Mouse (Mus musculus) embryonic facial prominence, embryonic 14.5 days (tissue): Measurements from ENCODE around the gene Dhrs3. TPM values are rescaled to one million over a fixed set of nuclear protein-coding genes. Genes with fewer than 3 reads are reported as not detected.

Experiments
- ATAC-seq: fragments of 200-750 bp; cut with Nextera tagmentation; 2 replicates; pipeline ENCODE4 v1.8.0; 2017; ENCODE audit warnings: low read depth, moderate number of reproducible peaks, moderate TSS enrichment
- DNase-seq: peaks from one replicate; pipeline ENCODE4 v3.0.0-alpha.2; 2015; ENCODE audit warnings: low spot score
- H3K27ac ChIP-seq: fragments of 300-500 bp; sonication (generic); replicated peaks from 2 replicates; pipeline ENCODE4 v1.5.1; 2014; ENCODE audit warnings: low read depth, mild to moderate bottlenecking, low read length, moderate library complexity
- H3K27me3 ChIP-seq: fragments of 300-500 bp; sonication (generic); replicated peaks from 2 replicates; pipeline ENCODE4 v1.6.1; 2014; ENCODE audit warnings: low read length; ENCODE audit not compliant: control insufficient read depth, insufficient read depth
- H3K36me3 ChIP-seq: fragments of 300-500 bp; sonication (generic); 2 replicates; pipeline ENCODE4 v1.6.1; 2014; ENCODE audit warnings: low read length, mixed read lengths; ENCODE audit not compliant: control insufficient read depth, insufficient read depth
- H3K4me1 ChIP-seq: fragments of 300-500 bp; sonication (generic); 2 replicates; pipeline ENCODE4 v1.6.1; 2014; ENCODE audit warnings: antibody characterized with exemption, low read length; ENCODE audit not compliant: control insufficient read depth, insufficient read depth
- H3K4me2 ChIP-seq: fragments of 300-500 bp; sonication (generic); 2 replicates; pipeline ENCODE4 v1.6.1; 2014; ENCODE audit warnings: low read depth, mild to moderate bottlenecking, low read length, moderate library complexity, mixed read lengths
- H3K4me3 ChIP-seq: fragments of 300-500 bp; sonication (generic); 2 replicates; pipeline ENCODE4 v1.5.1; 2014; ENCODE audit warnings: low read depth, mild to moderate bottlenecking, low read length
- H3K9ac ChIP-seq: fragments of 300-500 bp; sonication (generic); 2 replicates; pipeline ENCODE4 v1.6.1; 2014; ENCODE audit warnings: low read depth, mild to moderate bottlenecking, low read length, moderate library complexity, mixed read lengths
- H3K9me3 ChIP-seq: fragments of 300-500 bp; sonication (generic); 2 replicates; pipeline ENCODE4 v1.6.1; 2016; ENCODE audit warnings: low read length; ENCODE audit not compliant: control insufficient read depth
- WGBS: fragments of 180-500 bp; shearing (Covaris S2); extraction: QIAGEN DNeasy Blood & Tissue Kit; methylation state at CpG from one replicate; pipeline ENCODE4 v1.1.7; 2014; 5-methylcytosine and 5-hydroxymethylcytosine counted together
- polyA plus RNA-seq: library from polyadenylated mRNA; unstranded; fragments of >200 nt; fragmentation: Nextera tagmentation; extraction: Ambion mirVana; gene quantifications from 2 replicates; pipeline ENCODE4 v1.2.1, GENCODE M21; 2014

Gene Dhrs3
- polyA plus RNA-seq, 1 experiment from 2014 or later: 67.4 TPM

- DNase-seq: peak; percentile 44
- ATAC-seq: no peak
- peak overlapping the region; percentile 64 for H3K4me3 ChIP-seq
- peaks cover 32% of the 10 kb centered on the region for H3K4me1 ChIP-seq
- peak overlapping the region; percentile 76 for H3K9ac ChIP-seq
- WGBS: under 1% methylated on average over 39 of the region's 44 CpGs
- peak overlapping the region; percentile 80 for H3K27ac ChIP-seq
- peaks cover 5% of the 10 kb centered on the region; the same call in 1 of the 2 replicates for H3K36me3 ChIP-seq
- H3K9me3 ChIP-seq: no peaks in the 10 kb centered on the region
- peak overlapping the region; percentile 97 for H3K4me2 ChIP-seq
- no peaks in the 10 kb centered on the region; the same call in 1 of the 2 replicates for H3K27me3 ChIP-seq
These were observed 1.2 kb downstream of the Dhrs3 start for GRCm38 (mm10) chr4:144893561-144894486.

DNA sequence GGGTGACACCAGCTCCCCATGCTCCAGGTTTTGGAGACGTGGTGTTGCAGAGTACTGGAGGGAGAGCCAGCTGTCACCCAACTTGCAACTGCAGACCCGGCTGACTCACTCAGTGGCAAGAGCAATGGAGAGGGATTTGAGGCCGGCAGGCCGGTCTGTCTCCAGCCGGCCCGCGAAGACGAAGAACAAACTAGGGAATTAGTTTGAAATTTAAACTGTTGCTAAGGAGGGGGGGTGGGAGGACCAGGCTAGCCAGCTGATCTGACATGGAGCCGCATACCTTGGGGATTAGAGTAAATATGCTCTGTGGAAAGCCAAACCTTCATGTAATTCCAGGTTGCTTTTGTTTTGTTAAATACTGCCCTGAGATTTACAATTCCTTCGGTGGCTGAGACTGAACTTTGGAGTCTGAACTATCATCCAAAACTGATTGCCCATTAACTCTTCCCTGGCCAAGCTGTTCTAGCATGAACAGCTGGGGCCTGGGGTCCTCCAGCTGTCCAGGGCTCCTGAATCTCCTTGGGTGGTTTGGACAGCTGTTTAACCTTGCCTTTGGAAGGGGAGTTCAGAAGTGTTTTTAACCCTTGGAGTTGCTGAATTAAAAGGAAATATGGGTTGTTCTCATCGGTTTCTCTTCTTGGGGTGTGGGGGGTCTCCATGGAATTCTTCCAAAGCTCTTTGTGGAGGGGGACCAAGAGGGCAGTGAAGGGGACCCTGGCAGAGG lies 2.0 kb downstream of the Dhrs3 start:
- H3K27ac ChIP-seq: peak overlapping the region; percentile 80
- peak overlapping the region; percentile 76 for H3K9ac ChIP-seq
- H3K4me3 ChIP-seq: peak overlapping the region; percentile 64
- H3K27me3 ChIP-seq: no peaks in the 10 kb centered on the region; the same call in 1 of the 2 replicates
- DNase-seq: peak; percentile 85
- no peaks in the 10 kb centered on the region for H3K9me3 ChIP-seq
- peak overlapping the region; percentile 97 for H3K4me2 ChIP-seq
- peaks cover 32% of the 10 kb centered on the region for H3K4me1 ChIP-seq
- peaks cover 9% of the 10 kb centered on the region; the same call in 1 of the 2 replicates for H3K36me3 ChIP-seq
- peak; percentile 48 for ATAC-seq
- 5% methylated on average over 11 of the region's 11 CpGs for WGBS

GRCm38 (mm10) chr4:144895211-144895590 lies 2.6 kb downstream of the Dhrs3 start:
- Histone ChIP-seq H3K36me3 (peaks cover 9% of the 10 kb centered on the region; the same call in 1 of the 2 replicates), H3K4me2 (peak overlapping the region; percentile 97), H3K9ac (peak overlapping the region; percentile 76), H3K27ac (peak overlapping the region; percentile 80), H3K9me3 (no peaks in the 10 kb centered on the region), H3K4me3 (peak overlapping the region; percentile 64), H3K4me1 (peaks cover 32% of the 10 kb centered on the region), H3K27me3 (no peaks in the 10 kb centered on the region; the same call in 1 of the 2 replicates)
- DNase-seq (peak; percentile 85), ATAC-seq (no peak)
- 25% methylated on average over 2 of the region's 2 CpGs for WGBS

DNA sequence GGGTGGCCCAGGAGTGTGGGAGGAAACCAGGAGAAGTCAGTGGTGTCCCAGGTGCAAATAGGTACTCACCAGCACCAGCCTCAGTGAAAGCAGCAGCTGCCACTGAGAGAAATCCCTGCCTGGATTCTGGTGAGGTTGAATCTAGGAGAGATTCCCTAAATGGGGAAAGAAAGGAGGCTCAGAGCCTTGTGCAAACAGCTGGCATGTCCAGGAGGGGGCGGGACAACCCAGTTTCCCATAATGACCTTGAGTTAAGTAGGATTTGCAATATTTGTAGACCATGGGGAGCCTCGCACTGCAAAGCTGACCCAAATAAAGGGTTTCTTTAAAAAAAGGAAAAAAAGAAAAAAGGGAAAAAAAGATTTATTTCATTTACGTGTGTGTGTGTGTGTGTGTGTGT lies 3.7 kb downstream of the Dhrs3 start:
- peak overlapping the region; percentile 97 for H3K4me2 ChIP-seq
- WGBS: 54% methylated on average over 3 of the region's 3 CpGs

DNA sequence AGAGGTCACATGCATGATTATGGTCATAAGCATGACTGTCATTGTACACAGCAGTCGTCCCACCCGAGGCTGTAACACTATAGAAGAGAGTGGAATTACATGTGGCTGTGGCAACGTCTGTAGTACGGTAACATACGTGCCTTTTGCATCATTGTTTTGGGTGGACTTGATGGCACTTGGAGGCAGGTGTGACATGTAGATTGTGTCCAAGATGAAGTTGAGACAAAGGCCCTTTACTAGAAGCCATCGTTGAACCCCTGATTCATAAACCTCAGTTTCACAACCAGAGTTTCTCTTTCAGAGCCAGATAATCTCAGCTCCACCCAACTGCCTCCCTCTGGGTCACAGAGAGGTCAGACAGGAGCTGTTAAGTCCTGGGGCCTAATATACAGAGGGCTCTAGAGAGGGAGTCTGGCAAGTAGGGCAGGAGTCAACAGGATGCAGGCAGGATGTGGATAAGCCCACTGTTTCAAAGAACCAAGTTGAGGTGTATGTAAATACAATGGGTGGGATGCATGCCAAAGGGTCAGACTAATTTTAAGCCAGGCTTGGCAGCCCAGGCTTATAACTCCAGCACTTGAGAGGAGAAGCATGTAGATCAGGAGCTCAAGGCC lies 5.5 kb downstream of the Dhrs3 start:
- peaks cover 23% of the 10 kb centered on the region for H3K4me1 ChIP-seq
- WGBS: 66% methylated on average over 6 of the region's 6 CpGs
- H3K27ac ChIP-seq: no peak overlapping the region
- no peak overlapping the region for H3K4me2 ChIP-seq
- H3K4me3 ChIP-seq: no peak overlapping the region
- DNase-seq: peak; percentile 54
- H3K27me3 ChIP-seq: no peaks in the 10 kb centered on the region; the same call in 1 of the 2 replicates
- ATAC-seq: no peak
- H3K9me3 ChIP-seq: no peaks in the 10 kb centered on the region
- peaks cover 10% of the 10 kb centered on the region; the same call in 1 of the 2 replicates for H3K36me3 ChIP-seq
- no peak overlapping the region for H3K9ac ChIP-seq

More for the DNA sequence above, 3.7 kb downstream of the Dhrs3 start:
- Histone ChIP-seq H3K9me3 (no peaks in the 10 kb centered on the region), H3K27me3 (no peaks in the 10 kb centered on the region; the same call in 1 of the 2 replicates), H3K4me1 (peaks cover 28% of the 10 kb centered on the region), H3K27ac (no peak overlapping the region), H3K9ac (no peak overlapping the region), H3K36me3 (peaks cover 9% of the 10 kb centered on the region; the same call in 1 of the 2 replicates), H3K4me3 (no peak overlapping the region)
- ATAC-seq (no peak), DNase-seq (peak; percentile 68)

DNA sequence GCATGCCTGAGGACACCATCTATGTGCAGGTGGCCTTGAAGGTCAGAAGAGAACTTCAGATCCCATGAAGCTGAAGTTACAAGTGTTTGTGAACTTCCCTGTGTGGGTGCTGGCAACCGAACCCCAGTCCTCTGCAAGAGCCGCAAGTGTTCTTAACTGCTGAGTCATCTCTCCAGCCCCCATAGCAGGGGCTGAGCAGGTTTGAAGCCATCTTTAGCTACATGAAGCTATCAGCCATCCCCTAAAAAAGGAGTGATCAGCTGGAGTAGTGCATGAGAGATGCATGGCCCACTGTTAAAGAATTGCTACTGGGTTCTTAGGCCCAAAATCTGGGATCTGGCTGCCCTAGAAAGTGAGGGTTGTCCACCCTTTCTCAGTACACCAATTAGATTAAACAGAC lies 6.1 kb downstream of the Dhrs3 start:
- no peak overlapping the region for H3K9ac ChIP-seq
- H3K4me3 ChIP-seq: no peak overlapping the region
- H3K27me3 ChIP-seq: no peaks in the 10 kb centered on the region; the same call in 1 of the 2 replicates
- ATAC-seq (no peak), DNase-seq (no peak)
- 95% methylated on average over 2 of the region's 2 CpGs for WGBS
- H3K9me3 ChIP-seq: no peaks in the 10 kb centered on the region
- H3K36me3 ChIP-seq: peaks cover 16% of the 10 kb centered on the region; the same call in 1 of the 2 replicates
- H3K4me2 ChIP-seq: no peak overlapping the region
- no peak overlapping the region for H3K27ac ChIP-seq
- peaks cover 20% of the 10 kb centered on the region for H3K4me1 ChIP-seq

DNA sequence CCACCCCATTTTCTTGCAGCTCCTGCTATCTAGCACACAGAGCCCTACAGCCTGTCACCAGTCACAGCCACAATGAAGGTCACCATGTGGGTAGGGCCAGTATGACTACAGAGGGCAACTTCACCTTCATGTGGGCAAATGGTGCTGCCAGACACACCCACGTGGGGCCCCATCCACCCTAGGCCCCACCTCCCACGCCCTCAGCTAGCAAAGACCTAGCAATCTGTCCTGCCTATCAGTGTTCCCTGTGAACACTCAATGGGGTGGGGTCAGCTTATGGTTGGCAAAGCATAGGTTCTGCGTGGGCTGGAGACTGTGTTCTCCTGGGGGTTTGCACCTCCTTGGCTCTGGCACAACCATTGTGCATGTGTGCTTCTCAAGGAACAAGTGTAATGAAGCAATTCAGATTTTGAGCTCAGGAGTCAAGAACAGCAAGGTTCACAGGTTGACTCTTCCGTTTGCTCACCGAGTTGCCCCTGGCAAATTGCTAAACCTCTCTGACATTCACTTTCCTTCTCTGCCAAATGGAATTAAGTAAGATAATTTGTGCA lies 9.0 kb downstream of the Dhrs3 start:
- H3K4me1 ChIP-seq: no peaks in the 10 kb centered on the region
- H3K27ac ChIP-seq: no peak overlapping the region
- whole genome bisulfite sequencing: 77% methylated on average over 5 of the region's 5 CpGs
- H3K27me3 ChIP-seq: no peaks in the 10 kb centered on the region
- peaks cover 23% of the 10 kb centered on the region; the same call in 1 of the 2 replicates for H3K36me3 ChIP-seq
- no peak overlapping the region for H3K4me2 ChIP-seq
- no peak overlapping the region for H3K9ac ChIP-seq
- no peak for ATAC-seq
- H3K4me3 ChIP-seq: no peak overlapping the region
- no peaks in the 10 kb centered on the region for H3K9me3 ChIP-seq
- DNase-seq: no peak

DNA sequence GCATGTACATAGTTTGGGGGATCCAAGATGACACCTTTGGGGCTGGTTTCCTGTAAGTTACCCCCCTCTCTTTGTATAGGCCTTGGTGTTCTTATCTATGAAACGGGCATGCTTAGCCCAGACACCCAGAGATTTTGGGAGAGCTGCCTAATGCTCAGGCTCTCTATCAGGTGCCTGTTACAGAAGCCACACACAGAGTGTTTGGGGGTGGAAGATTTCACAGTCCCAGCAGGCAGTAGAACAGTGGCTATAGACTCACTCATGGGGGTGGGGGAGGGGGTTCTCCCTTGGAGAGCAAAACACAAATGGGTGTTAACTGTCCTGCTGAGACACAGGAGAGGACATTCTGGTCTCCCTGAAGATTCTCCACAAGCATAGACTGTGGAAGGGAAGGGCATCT lies 10.5 kb downstream of the Dhrs3 start:
- ATAC-seq (no peak), DNase-seq (no peak)
- H3K9ac ChIP-seq: no peak overlapping the region
- H3K9me3 ChIP-seq: no peaks in the 10 kb centered on the region
- peaks cover 23% of the 10 kb centered on the region; the same call in 1 of the 2 replicates for H3K36me3 ChIP-seq
- WGBS: 89% methylated on average over 1 of the region's 1 CpGs
- H3K27ac ChIP-seq: no peak overlapping the region
- H3K27me3 ChIP-seq: no peaks in the 10 kb centered on the region
- no peaks in the 10 kb centered on the region for H3K4me1 ChIP-seq
- no peak overlapping the region for H3K4me3 ChIP-seq
- no peak overlapping the region for H3K4me2 ChIP-seq
